Mouse (Mus musculus) adrenal gland, postnatal 14 days (tissue): ENCODE measurements around the gene Wdr60. TPM values are rescaled to one million over a fixed set of nuclear protein-coding genes. Genes with fewer than 3 reads are reported as not detected.
"Not testable (repeated sequence)": the region's sequence is repeated elsewhere in the genome, so short reads cannot be mapped to it uniquely, and the experiment has no call there.

Experiments
- DNase-seq: peaks from one replicate; pipeline ENCODE4 v3.0.0; 2021; ENCODE audit warnings: mixed read lengths
- long read RNA-seq, 2 experiments: library from polyadenylated mRNA; stranded (forward); transcript quantifications; one replicate each; pipeline ENCODE4 v2.0.0; 2021
- total RNA-seq: library from RNA; stranded (reverse); gene quantifications from 2 replicates; pipeline ENCODE4 v1.2.3, GENCODE M21; 2021

The Wdr60 gene
- 10.1 and 13.1 TPM in 2 replicates for total RNA-seq
- long read RNA-seq, experiment 1, transcript Wdr60-201 (22 exons, 3,721 nt), result major isoform, 8 of 16 reads
- long read RNA-seq, experiment 1, partial matches to known transcripts, result 1 of 16 reads
- long read RNA-seq, experiment 1, other reads (novel, unspliced or antisense), result 7 of 16 reads
- long read RNA-seq, experiment 2, partial matches to known transcripts, result 0 of 4 reads
- long read RNA-seq, experiment 2, other reads (novel, unspliced or antisense), result 3 of 4 reads

DNA sequence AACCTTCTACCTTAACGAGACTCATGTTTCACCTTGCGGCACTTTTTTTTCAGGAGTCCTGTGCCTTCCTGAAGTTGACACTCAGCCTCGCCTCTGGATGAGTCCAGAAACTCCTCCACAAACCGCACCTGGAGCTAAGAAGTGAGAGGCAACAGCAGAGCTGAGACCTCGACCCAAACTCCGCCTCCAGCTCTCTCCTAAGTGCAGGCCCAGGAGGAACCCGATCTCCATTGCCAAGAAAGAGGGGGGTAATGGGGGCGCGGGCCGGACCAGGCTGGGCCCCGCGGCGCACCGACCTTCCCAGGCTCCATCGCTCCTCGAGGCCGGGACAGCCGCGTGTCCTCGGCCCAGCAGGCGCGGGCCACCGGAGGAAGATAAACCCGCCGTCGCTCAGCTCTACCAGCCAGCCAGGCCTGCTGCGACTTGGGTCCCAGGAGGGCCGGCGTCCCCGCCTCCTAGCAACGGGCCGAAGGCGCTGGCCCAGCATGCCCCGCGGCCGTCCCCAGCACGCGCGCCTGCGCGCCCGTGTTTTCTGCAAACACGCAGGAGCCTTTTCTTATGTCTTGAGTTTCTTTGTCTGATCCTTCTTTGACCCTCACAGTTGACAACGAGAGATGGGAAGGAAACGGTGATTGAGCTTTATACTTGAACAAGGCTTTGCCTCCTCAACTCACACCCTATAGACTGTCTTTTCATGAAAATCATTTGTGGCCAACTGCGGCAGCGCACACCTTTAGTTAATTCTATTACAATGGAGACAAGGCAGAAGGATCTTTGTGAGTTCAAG is at the start of gene Wdr60:
TSS of gene Wdr60 (minus strand) at position 468 of the 787 bp plus-strand sequence.
- peak; percentile 95 for DNase-seq

DNA sequence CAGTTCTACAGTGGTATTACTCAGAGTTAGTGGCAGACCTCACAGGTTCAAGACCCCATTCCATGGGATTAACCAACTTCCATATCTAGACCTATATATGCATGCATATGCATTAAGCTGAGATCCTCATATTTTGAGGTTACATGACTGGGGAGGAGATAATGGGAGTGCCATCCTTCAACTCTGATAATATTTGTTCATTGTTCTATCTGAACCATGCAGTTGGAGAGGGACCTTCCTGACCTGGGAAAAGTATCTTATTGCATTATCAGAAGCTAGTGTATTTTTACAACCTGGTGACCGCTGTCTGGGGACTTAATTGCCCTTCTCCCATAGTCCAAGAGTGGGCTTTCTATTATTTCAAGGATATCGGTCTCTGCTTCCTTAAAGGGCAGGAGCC is 45.8 kb upstream of the Wdr60 start:
- DNase-seq, result no peak

- DNase-seq, result no peak
Measured at GRCm38 (mm10) chr12:116307870-116308269, 45.0 kb upstream of the Wdr60 start.

- DNase-seq, result peak; percentile 23
Measured at GRCm38 (mm10) chr12:116306042-116306441, 43.2 kb upstream of the Wdr60 start.

DNA sequence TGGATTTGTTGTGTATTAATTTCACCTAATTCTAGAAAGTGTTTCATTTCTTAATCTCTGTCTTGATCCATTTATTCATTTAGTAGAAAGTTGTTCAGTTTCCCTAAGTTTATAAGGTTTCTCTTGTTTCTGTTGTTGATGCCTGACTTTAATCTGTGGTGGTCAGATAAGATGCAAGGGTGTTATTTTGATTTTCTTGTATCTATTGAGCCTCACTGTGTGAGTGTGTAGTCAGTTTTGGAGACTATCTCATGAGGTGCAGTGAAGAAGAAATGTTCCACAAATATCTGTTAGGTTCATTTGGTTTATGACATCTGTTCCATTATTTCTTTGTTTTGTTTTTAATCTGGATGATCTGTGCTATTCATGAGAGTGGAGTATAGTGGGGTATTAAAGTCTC is 39.4 kb upstream of the Wdr60 start:
- DNase-seq, result no peak

DNA sequence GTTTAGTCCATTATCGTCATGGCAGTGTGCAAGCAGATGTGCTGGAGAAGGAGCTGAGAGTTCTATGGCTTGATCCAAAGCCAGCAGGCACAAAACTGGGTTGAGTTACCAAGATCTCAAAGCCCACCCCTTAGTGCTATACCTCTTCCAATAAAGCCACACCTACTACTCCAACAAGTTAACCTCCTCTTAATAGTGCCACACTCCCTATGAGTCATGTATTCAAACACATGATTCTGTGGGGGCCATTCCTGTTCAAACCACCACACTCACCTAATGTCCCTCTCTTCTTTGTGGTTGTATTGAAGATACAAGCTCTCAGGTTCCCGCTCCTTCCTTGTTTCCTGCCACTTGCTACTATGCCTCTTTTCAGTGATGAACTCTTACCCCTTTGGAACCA is 37.1 kb upstream of the Wdr60 start:
- no peak for DNase-seq

DNA sequence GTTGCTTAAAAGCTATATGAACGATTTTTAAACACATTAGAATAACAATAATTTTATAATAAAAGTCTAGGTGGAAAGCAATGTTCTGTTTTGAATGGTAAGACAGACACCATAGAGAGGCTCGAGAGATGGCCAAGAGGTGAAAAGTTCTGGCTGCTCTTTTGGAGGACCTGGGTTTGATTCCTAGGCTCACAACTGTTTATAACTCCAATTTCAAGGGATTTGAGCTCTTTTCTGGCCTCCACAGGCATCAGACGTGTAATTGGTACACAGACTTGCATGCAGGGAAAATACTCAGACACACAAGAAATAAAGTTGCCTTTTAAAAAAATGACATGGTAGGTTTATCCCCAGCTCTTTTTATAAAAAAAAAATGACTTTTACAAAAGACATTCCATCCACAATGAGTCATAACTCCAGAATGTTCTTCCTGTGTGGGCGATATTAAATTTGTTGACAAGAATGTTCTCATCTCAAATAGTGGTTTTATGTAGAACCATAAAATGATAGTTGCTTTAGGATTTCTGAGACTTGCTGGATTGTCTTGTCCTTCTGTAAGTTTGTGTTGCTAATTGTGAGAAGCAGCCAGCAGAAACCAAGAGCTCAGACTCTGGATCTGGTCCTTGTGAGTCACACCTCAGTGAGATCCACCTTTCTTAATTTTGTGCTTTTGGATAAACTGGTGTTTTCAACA is 30.9 kb upstream of the Wdr60 start:
- no peak for DNase-seq

DNA sequence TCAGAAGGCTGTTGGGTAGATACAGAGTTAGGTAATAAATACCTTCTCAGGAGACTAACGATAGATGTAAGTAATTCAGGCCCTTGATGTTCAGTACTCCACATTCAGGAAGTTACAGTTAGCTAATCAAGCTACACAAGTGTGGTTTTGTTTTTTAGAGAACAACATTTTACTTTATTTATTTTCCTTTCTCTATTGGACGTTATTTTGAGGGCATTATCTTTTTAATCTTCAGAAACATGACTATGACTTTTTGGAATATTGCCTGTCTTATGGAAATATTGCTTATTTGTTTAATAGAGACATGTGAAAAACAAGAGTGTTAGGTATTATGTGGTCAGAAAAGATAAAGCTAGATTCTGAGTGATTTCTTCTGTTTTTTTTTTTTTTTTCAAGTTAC is 30.4 kb upstream of the Wdr60 start:
- DNase-seq, result no peak

DNA sequence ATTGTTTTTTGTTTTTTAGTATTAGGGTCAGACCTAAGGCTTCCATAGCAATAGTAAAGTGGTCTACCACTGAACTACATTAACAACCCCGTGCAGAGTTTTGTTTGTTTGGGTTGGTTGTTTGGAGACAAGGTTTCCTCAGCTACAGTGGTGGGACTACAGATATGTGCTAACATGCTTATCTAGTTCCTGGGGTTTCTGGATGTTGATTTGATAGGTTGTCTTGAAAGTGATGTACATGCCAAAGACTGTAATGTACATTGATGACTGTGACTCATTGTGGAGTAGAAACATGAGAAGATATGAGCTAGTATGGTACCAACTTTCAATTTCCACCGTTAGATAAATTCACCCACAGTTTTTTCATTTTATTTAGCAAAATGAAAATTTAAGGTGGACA is 20.7 kb upstream of the Wdr60 start:
- no peak for DNase-seq

GRCm38 (mm10) chr12:116282856-116283255 is 20.0 kb upstream of the Wdr60 start:
- no peak for DNase-seq

DNA sequence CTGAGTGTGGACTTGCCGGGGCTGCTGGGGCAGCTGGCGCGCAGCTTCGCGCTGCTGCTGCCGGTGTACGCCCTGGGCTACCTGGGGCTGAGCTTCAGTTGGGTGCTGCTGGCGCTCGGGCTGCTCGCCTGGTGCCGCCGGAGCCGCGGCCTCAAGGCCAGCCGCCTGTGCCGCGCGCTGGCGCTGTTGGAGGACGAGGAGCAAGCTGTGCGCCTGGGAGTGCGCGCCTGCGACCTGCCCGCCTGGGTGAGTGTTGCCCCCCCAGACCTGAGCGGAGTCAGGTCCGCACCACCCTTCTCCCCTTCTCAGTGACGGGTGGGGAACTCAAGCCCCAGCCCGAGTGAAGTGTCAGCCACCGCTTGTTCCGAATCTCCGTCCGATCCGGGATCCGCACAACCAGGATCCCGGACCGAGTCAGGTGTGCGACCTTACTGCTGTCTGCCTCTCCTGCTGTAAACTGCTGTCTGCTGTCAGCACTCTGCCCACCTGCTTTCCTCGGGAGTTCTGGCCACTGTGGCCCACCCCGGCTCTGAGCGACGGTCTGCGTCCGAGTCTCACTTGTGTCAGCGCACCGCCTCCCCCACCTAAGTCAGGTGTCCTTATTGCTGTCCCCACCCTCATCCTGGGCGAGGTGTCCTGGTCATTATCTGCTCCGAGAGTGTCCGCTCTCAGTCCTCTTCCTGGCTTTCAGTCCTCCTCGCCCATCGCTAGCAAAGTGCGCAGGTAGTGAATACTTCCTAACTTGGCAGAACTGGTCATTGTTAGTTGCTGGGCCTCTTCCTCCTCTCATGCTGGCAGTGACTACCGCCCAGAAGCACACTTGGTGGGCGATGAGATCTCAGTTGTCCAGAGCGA is 18.8 kb upstream of the Wdr60 start:
- DNase-seq, result peak; percentile 75

GRCm38 (mm10) chr12:116280653-116281364 is 18.0 kb upstream of the Wdr60 start, which contains the start of gene Esyt2:
Gene Esyt2, plus strand, starts transcription at chr12:116281196.
- peak; percentile 100 for DNase-seq

DNA sequence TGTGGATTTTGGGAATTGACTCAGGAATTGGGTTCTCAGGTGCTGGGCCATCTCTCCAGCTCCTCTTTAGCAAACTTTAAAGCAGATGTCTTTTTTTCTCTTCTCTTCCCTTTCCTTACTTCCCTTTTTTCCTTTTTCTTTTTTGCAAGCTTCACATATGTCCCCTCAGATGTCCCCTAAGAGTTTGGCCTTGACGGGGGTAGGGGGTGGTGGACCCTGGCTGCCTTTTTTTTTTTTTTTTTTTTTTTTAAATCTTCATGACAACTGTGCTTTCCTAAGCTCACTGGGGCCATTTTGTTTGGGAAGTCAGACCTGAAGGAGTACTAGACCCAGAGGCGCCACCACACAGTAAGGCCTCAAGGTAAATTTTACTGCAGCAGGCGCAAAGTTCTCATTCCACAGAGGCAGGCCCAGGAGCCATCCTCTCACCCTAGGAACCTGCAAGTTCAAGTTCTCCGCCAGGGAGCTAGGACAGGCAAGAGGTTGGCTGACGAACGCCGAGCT is 17.4 kb upstream of the Wdr60 start:
- DNase-seq, result no peak

DNA sequence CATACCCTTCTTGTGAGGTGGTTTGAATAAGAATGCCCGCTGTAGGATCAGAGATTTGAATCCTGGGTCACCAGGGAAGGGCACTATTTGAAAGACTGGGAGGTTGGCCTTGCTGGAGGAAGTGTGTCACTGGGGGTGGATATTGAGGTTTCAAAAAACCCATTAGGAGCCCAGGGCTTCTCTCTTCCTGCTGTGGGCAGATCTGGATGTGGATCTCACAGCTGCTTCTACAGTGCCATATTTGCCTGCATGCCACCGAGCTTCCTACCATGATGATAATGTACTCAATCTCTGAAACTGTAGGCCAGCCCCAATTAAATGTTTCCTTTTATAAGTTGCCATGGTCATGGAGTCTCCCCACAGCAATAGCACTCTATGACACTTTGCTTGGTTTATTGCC is 16.4 kb upstream of the Wdr60 start:
- DNase-seq, result no peak

DNA sequence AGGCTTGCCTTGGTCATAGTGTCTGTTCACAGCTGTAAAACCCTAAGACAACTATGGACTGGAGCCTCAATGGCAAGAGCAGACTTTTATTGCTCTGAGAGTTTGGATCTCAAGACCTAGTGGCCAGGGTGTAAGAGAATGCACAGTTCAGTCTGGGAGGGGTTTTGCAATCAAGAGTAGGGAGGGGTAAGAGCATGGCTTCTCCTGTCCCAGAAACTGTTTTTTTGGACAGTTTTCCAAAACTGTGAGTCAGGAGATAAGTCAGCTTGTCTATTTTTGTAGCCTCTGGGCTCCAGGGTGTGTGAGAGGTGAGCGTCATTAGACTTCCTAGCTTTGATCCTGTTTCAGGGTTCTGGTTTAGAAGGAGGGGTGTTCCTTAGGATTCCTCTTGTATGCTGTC is 15.7 kb upstream of the Wdr60 start:
- DNase-seq, result peak; percentile 8

DNA sequence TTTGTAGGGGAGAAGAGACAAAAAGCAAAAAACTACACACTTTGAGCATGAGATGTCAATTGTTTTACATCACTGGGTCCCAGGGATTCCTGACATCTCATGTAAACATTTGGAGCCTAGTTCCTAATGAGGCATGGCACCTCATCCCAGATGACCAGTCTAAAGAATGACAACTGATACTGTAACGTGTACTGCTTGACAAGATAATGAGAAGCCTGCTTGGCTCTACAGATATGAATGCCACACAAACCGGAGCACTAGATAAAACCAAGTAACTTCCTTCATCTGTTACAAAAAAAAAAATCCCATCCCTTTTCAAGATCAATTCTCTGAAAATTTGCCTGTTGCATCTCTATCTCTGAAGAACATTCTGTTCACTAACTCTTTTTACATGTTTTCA is 14.1 kb upstream of the Wdr60 start:
- no peak for DNase-seq

- DNase-seq, result no peak
Measured at GRCm38 (mm10) chr12:116275631-116276030, 12.8 kb upstream of the Wdr60 start.

- DNase-seq, result not testable (repeated sequence)
Measured at GRCm38 (mm10) chr12:116275086-116275485, 12.3 kb upstream of the Wdr60 start, which contains the start of gene Gm11027. Gene Gm11027, plus strand, starts transcription at chr12:116275386.

DNA sequence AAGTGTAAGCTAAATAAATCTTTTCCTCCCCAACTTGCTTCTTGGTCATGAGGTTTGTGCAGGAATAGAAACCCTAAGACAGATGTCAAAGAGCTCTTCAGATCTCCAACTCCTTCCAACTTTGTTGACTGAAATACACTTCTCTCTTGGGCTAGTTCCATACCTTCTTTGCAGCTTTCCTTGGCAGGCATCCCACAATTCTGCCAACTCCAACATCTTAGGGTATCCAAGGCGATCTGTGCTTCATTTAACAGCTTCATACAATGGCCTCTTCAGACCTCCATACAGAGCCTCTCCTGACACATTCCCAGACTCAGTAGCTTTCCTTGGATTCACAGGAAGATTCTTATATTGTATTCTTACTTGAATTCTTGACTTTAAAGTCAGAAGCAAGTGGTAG is 10.9 kb upstream of the Wdr60 start:
- DNase-seq, result no peak

DNA sequence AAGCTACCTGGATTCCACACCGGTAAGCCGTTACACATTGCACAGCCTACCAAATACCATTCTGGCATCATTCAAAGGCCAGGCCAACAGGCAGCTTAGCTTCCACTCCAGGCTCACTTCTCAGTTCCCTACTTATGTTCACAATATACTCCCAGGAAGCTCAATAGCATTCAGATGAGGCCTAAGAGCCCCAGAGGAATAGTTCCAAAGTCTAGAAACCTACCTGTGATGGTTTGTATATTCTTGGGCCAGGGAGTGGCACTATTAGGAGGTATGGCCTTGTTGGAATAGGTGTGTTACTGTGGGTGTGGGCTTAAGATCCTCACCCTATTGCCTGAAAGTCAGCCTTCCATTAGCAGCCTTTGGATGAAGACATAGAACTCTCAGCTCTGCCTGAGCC is 8.2 kb upstream of the Wdr60 start:
- no peak for DNase-seq

DNA sequence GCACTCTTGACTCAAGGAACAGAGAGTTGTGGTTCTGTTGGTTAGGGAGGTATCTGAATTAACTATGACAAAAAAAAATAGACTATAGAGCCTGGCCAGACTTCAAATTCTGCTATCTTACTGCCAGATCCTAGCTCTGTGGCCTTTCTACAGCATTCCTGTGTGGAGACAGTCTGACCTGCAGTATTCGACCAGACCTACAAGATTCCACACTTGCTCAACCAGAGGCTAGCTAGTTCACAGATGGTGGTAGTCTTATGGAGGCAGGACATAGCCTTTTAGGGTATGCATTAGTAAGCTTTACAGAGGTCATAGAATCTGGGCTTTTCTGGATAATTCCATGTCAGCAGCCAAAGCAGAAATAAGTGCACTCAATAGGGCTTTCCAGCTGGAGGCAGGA is 7.7 kb upstream of the Wdr60 start:
- DNase-seq, result no peak
